Mouse (Mus musculus) layer of hippocampus, postnatal 14 days (tissue): ENCODE data around the gene Fgfr4. TPM values are rescaled to one million over a fixed set of nuclear protein-coding genes. Genes with fewer than 3 reads are reported as not detected.

ENCODE experiments used
- DNase-seq, 2 experiments: peaks; one replicate each; pipeline ENCODE4 v3.0.0; 2021 to 2022; ENCODE audit warnings: low spot score in 2 of 2, mixed read lengths in 1 of 2
- total RNA-seq, 2 experiments: library from RNA; stranded (reverse); gene quantifications; 2 replicates each; pipeline ENCODE4 v1.2.3; 2021

Gene Fgfr4
- total RNA-seq, 2 experiments from 2014 or later: 0.18 to 0.45 TPM

GRCm38 (mm10) chr13:55209649-55210192 is 57.3 kb downstream of the Fgfr4 start, which contains the start of gene Nsd1:
Gene Nsd1 (plus strand): TSS chr13:55209782.
- no peak for DNase-seq

- DNase-seq: peak; percentile 50 to 55
These were observed 57.9 kb downstream of the Fgfr4 start for GRCm38 (mm10) chr13:55210193-55210970.

- DNase-seq: peak in 1 of 2 experiments; percentile 84
These were observed 58.5 kb downstream of the Fgfr4 start for GRCm38 (mm10) chr13:55210971-55211220.

- DNase-seq: peak; percentile 81 to 84
These were observed 59.0 kb downstream of the Fgfr4 start for GRCm38 (mm10) chr13:55211221-55212010.

- DNase-seq: no peak
These were observed 59.5 kb downstream of the Fgfr4 start for GRCm38 (mm10) chr13:55212011-55212360.

- DNase-seq: peak; percentile 51 to 80
These were observed 60.1 kb downstream of the Fgfr4 start for GRCm38 (mm10) chr13:55212361-55213137.

- DNase-seq: no peak
These were observed 60.8 kb downstream of the Fgfr4 start for GRCm38 (mm10) chr13:55213138-55213806.

Other genes with a start within 250 kb of the Fgfr4 start
- 100 to 1,000 TPM; 109 to 110 TPM for gene Unc5a, start 203.2 kb upstream of the Fgfr4 start, total RNA-seq
- 1 to 10 TPM; 1.4 TPM for gene Hk3, start 131.3 kb upstream of the Fgfr4 start, total RNA-seq
- gene Uimc1, start 52.3 kb upstream of the Fgfr4 start, total RNA-seq: 10 to 100 TPM; 18.8 to 19.7 TPM
- 10 to 100 TPM; 48.8 to 51.2 TPM for gene Zfp346, start 47.3 kb upstream of the Fgfr4 start, total RNA-seq
- gene Gm17617, start 19.1 kb upstream of the Fgfr4 start, total RNA-seq: not detected
- gene Nsd1, start 57.1 kb downstream of the Fgfr4 start, total RNA-seq: 100 to 1,000 TPM; 143 to 145 TPM
- gene Prelid1, start 167.9 kb downstream of the Fgfr4 start, total RNA-seq: 100 to 1,000 TPM; 153 to 157 TPM
- gene Rab24, start 169.3 kb downstream of the Fgfr4 start, total RNA-seq: 10 to 100 TPM; 74.3 to 77.8 TPM
- gene Mxd3, start 177.2 kb downstream of the Fgfr4 start, total RNA-seq: 1 to 10 TPM; 1.5 to 3.4 TPM
- 10 to 100 TPM; 52.4 to 53.9 TPM for gene Lman2, start 210.1 kb downstream of the Fgfr4 start, total RNA-seq
- gene Rgs14, start 217.1 kb downstream of the Fgfr4 start, total RNA-seq: 10 to 100 TPM; 58.6 to 63.4 TPM
- gene Slc34a1, start 245.5 kb downstream of the Fgfr4 start, total RNA-seq: not detected